Mouse (Mus musculus) T-helper 2 cell (primary cell): ENCODE data around the gene Ccdc9b.

Experiments used
- in situ Hi-C: fragments of 300-600 bp; cut with MboI, MseI; formaldehyde crosslinking; loops from one replicate; pipeline ENCODE4 v1.15.1; 2025; ENCODE audit warnings: high pct_unique_total_duplicates

The Ccdc9b gene

DNA sequence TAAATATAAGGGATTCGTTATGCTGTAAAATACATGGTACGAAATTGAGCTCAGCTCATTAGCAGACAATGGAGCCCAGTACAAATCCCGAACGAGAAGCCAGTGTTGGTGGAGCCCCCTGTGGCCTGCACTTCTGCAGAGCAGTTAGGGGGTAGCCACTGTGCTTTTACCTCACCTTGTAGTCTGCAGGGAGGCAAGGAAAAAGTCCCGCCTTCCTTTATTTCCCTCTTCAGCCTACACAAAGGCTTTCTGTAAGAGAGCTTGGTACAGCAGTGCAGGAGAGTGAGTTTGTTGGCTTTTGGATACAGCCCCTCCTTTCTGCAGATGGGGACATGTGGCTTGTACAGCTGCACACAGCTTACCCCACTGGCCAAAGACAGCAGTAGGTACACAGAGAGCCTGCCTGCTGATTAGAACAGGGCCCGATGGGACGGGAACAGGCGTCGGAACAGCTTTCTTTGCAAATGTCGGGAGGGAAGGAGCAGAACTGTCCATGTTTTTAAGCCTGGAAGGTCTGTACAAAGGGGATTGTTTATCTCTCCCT is 13.0 kb downstream of the Ccdc9b start:
- in situ Hi-C loops, result no loop called here

DNA sequence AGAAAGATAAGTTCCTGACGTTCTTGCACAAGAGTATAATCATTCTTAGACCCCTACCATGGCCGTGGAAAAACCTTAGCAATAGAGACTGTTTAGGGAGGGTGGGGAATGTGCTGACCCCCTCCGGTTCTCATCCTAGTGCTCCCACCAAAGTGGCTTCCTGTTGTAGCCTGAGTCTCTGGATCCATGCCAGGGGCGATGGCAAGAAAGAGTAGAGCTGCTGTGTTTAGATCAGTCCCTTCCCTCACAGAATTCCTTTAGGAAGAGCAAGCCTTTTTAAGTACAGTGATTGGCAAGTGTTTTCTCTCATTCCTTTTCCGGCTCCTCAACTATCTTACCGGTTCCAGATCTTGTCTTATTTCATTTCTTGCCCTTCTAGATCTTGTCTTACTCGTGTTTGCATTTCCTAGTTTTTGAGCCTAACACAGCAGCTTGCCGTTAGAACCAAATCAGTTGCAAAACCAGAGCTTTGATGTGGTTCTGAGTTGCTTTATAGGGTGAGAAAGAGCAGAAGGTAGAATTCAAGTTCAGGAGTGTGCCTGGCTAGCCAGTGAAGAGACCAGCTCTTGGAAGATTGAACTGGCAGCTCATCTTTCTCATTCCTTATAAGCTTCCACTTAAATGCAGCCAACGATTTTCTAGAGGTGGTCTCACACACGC is 15.0 kb downstream of the Ccdc9b start:
- in situ Hi-C loops, result no loop called here

DNA sequence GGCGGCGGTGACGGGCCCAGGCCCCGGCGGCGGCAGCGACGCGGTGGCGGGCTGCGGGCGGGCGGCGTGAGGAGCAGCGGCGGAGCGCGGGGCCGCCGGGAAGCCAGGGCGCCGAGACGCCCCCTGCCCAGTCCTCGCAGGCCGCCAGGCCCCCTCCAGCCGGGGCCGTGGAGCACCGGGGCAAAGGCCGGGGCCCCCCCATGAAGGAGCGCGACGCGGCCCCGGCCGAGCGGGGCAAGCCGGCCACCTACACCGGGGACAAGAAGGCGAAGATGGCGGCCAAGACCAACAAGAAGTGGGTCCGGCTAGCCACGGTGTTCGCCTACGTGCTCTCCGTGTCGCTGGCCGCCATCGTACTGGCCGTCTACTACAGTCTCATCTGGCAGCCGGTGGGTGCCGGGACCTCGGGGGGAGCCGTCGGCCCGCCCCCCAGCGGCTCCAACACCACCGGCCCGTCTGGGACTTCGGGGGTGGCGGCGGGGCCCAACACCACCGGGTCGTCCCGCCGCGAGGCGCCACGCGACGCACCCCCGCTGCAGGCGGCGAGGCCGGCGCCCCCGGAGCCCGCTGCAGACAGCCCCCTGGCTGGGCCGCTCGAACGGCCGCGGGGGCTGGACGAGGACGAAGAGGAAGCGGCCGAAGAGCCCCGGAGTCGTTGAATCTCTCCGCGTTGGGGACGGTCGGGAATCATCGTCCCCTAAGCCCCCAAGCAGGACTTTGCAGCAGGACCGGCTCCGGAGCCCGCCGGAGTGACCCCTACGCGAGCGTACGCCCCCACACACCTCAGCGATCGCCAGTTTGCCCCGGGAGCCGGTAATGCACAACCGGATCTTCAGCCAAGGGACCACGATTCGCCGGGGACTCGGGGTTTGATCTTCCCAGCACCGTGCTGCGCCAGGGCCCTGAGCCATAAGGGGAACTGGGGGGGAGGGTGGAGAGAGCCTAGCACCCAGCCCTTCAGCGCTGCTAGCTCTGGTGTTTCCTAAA is 16.3 kb downstream of the Ccdc9b start:
- in situ Hi-C loops, result no loop called here

DNA sequence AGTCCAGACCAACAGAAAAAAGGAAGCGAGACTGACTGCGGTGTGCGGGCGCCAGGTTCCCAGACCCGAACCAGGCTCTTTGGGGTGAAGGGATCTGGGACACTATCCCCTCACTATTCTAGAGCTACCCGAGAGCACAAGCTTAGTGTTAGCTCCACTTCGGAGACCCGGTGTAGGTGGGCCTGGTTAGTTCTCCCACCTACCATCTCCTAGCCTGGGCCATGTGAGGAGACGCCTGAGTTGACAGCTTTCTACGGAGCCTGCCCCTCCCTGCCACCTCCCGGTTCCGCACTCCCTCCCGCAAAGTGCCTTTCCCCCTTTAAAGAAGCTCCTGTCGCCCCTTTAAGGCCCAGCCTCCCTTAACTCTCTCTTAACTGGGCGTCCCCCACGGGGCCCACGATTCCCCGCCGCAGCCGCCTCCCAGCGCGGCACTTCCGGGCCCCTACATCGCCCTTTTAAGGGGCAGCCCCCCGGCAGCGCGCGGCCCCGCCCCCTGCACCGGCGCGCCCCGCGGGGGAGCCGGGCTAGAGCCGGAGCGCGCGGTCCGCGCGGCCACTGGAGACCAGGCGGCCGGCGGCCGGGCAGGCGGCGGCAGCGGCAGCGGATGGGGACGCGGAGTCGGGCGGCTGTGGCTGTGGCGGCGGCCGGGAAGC is 17.1 kb downstream of the Ccdc9b start, which contains the start of gene Inafm2:
TSS of gene Inafm2 (plus strand) at position 527 of the 653 bp plus-strand sequence.
- in situ Hi-C loops, result no loop called here

DNA sequence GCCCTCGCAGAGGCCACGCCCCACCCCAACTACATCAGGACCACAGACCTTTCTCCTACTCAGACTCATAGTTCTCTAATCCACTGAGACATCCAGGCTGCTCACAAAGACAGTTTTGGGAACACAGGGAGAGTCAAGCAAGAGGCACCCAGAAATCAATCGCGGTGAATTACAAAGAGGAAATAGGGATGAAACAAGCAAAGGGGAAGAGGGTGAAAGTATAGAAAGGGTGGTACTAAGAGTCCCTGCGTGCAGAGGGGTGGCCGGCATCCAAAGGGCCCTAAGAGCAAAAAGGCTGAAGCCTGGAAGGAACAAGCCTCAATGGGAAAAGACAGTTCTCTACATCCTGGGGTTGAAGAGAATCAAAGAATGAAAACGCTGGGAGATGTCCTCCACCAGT is 17.8 kb downstream of the Ccdc9b start:
- in situ Hi-C loops, result no loop called here

DNA sequence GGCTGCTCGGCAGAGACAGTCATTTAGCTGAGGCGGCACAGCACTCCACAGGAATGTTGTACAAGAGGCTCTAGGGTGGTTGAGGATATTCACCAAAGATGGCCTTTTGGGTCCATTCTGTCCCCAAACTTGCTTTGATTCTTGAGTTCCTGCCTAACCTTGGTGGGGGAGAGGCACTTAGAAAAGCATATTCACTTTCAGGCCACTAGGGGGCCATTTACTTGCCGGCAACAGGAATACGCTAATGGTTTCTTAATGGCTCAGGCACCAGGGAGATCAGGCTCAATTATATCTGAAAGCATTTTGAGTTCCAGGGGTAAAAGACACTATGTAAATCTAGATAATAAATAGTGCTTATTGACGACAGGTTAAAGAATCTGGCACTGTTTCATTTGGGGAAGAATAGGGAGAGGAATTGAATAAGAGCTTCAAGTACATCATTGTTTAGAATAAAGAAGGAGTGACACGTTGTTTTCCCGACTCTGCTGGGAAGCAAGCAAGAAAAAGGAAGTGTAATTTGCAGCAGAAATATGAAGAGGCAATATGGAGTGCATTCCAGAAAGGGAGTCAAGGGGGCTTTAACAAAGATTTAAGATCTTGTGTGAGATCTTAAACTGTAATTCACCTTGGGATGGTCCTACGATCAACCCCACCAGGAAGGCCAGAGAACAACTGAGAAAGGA is 19.1 kb downstream of the Ccdc9b start:
- in situ Hi-C loops, result no loop called here

DNA sequence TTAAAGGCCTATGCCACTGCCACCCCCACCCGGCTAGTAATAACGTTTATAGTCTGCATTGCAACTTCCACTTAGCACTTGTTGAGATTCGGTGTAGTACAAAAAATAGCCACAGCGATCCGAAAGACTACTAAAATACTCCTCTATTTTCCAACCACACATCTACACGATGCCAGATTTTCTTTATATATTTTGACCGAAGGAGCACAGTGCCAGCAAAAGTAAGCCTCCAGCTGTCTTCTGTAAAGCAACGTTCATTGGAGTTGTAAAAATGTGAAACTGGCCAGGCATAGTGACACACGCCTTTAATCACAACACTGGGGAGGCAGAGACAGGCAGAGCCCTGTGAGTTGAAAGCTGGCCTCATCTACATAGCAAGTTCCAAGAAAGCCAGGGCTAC is 21.3 kb downstream of the Ccdc9b start:
- in situ Hi-C loops, result no loop called here

DNA sequence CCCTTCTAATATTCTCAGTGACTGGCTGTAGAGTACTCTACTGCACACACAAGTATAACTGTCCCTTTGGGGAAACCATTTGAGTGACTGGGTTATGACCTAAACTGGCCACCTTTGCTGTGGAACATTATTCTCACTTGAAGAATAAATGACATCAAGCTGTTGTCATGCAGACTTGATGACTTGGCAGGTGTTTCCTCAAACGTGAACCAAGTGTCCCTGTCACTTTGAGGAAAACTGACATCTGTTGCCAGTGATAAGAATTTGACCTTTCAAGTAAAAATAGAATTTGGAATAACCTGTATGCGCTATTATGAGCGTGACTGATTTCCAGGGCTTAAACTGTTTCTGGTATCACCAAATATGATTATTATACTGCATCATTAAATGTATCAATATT is 22.1 kb downstream of the Ccdc9b start:
- in situ Hi-C loops, result no loop called here

DNA sequence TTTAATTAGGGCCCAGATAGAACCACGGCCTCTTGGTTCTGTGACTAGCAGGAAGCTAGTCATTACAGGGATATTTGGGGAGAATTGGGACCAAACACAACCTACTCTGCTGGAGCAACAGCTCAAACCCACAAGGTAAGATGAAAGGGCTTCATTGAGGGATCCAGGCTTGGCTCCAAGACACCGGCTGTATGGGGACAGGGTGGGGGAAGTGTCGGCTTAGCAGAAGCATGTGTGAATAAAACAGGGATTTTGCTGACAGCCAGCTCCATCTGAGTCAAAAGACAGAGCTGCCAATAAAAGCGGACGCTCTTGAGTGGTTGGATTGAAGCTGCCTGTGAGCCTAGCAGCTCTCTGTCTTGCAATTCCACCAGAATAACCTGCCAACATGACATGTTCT is 29.1 kb downstream of the Ccdc9b start:
- in situ Hi-C loops, result no loop called here

DNA sequence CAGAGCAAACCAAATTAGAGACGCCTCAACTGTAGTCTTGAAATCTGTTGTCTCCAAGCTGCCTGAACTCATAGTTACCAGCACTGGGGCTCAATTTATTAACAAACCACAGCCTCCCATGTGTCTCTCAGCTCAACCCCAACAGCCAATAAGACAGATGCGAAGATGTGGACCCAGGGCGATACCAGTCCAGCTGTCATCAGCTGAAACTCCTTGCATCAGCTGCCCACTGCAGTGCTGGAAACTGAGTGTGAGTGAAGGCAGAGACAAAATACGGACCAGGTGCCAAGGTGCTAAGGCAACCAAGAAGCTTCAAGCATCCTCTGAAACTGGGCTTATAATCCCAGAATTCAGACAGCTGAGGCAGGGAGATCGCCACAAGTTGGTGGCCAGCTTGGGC is 30.5 kb downstream of the Ccdc9b start:
- in situ Hi-C loops, result no loop called here

DNA sequence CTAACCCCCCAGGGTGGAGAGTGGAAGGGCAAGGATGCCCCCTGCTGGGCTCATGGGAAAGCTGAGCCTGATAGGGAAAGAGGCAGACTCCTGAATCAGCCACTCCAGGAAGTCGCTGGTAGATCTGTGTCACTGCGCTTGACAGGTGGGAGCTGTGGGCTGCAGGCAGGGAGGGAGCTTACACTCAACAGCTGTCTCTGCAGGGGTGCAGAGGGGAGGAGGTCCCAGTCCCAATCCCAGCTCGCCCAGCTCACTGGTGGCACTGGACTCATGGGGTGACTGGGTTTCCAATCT is 31.9 kb downstream of the Ccdc9b start:
- in situ Hi-C loops, result no loop called here

DNA sequence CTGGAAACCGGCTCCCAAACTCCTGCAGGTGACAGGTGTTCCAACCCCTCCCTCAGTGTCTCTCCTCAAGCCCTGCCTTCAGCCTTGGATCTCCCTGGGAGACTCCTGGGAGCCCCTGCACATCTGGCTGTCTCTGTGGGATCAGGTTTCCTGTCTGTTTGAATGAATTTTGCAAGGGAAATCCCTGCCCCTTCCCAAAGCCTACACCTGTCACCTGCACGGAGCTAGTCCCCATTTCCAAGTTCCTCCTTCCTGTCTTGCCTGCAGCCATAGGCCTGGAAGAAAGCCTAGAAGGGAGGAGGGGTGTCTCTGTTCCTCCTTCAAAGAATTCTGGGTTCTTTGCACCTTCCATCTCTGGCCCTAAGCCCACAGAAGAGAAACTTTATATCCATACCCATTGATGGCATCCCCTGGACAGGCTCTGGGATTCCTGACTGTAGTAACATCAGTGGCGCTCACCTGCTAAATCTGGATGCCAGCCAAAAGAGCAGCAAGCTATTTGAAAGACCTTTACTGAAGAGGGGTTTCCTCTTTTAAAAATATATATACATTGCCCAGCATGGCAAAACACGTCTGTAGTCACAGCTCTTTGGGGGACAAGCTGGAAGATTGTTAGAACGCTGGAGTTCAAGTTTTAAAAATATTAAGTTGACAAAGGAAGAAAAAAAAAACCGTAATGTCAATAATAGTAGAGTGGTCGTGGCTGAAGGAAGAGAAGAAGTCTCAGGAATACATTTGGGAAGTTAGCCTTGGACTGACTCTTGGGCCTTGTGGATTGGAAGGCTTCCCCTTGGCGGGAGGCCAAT is 32.4 kb downstream of the Ccdc9b start:
- in situ Hi-C loops, result no loop called here

DNA sequence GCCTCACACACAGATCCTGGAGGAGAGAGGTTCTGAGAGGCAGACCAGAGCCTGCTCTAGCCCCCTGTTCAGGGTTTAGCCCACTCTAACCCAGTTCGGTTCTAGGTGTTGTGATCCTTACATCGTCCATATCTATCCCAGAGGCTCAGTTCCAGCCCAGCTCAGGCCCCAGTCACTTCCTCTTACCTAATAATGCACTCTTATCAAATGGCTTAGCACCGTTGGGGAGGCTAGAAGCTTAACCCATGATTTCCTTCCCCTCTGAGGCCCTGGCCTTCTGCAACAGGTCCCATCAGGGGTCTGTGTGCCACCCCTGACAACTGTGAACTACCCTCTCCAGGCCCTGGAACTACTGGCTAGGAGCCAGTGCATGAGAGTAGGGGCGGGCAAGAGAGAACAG is 33.3 kb downstream of the Ccdc9b start:
- in situ Hi-C loops, result no loop called here

DNA sequence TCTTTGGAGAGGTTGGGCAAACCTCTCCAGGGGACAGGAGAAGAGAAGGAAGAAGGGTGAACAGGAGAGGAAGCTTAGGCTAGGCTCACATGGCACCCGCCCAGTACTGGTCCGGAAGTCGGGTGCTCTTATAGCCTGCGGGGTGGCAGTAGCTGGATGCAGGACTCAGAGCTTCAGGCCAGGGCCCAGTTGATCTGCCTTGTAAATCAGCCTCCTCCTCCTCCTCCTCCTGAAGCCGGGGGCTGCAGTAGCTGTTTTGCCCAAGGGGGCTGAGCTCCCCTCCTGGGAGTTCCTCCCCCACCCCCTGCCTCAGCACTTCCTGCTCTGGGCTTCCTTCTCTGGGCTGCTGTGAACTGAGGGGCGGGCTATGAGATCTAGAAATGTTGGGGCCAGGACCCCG is 34.1 kb downstream of the Ccdc9b start, which contains the start of gene Plcb2:
TSS of gene Plcb2 (minus strand) at position 102 of the 400 bp plus-strand sequence.
- in situ Hi-C loops, result no loop called here

DNA sequence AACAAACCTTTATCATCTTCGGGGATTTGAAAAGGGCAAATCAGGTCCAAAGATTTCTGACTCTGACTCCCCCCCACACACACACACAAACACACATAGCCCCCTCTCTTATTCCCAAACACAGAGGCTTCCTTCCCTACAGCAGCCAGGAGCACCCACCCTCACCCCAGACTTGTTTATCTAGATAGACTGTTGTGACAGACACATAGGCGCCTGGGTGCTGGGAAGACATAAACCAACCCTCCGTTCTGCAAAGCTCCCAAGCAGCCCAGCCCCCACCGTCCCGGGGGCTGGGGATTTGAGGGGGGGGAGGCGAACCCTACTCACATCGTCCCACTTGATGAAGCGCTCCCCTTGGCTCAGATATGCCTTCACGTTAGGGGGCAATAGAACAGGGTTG is 34.5 kb downstream of the Ccdc9b start:
- in situ Hi-C loops, result no loop called here

DNA sequence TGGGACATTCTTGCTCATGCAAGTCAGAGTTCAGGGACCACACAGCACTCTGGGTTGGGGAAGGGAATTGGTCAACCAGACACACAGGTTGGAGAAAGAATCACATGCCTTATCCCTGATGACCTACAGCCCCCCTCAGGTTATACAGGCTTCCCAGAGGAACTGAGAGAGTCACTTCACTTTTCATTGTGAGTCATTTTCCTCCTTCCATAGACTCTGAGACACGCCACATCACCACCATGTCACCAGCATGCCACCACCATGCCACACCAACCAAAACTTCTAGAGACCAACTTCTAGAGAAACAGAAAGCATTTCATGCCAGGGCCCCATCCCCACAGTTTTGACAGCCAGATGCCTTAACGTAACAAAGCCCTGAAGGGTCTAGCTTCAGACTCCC is 35.6 kb downstream of the Ccdc9b start:
- in situ Hi-C loops, result no loop called here

DNA sequence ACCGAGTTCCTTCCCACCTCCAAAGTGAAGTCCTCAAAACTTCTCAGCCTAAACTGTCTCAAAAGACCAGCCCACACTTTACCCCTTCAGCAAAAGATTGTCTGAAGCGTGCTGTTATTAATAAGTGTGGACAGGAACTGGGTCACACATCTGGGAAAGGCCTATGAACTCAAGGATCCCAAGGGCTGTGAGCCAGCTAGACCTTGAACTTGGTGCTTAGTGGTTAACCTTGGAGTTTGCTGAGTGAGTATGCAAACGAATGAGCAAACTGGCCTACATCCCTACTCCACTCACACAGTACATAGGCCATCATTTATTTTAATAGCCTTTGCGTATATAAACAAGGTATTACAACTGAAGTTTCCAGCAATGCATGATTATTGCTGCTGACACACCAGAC is 37.0 kb downstream of the Ccdc9b start:
- in situ Hi-C loops, result no loop called here

DNA sequence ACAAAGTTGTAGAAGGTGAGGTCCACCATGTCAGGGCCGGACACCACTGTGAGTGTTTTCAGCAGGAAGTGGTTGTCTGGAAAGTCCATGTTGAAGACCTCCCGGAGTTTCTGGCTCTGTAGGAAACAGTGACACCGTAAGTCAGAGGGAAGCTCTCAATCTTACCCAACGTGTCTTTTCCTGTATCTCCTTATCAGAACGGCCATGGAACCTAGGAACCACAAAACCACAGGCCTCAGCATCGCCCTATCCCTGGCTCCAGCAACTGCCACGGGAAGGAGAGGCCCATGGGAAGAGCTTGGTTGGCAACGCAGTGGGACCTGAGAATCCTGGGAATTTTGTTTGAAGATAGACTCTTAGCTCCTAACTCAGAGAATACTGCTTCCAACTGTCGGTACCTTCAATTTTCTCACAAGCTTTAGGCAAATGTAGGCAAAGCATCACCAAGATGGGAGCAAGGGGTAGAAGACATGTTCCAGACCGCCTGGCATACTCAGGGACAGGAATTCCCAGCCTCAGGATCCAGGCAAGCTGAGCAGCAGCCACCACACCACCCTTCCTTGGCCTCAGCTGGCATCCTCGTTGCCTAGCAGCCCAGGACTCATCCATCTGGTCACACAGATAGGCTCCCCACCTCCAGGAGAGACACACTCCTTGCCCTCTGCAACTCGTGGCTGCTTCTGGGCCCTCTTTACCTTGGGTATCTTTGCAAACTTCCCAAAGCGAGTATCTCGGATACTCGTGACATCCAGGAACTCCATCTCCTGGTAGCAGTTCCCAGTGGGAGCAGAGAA is 38.6 kb downstream of the Ccdc9b start:
- in situ Hi-C loops, result loop anchor here (25.0 kb wide), 1 partner anchor 1613 kb away; no protein-coding TSS in a partner anchor

DNA sequence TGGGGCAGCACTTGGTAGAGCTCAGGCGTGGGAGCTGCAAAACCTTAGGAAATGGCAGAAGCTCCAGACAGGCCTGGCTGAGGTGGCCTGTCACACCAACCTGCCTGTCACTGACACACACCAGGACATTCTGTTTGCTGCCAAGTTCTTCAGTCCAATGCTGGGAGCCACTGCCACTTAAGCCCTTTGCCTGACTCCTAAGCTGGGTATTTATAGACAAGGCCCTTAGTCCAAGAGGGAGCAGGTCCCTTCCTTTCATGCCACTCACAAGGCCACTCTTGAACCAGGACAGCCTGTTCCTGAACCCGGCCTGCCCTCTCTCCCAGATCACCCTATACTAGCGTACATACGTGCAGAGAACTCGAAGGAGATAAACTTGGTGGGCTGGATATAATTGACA is 45.8 kb downstream of the Ccdc9b start:
- in situ Hi-C loops, result loop anchor here (25.0 kb wide), 1 partner anchor 1621 kb away; no protein-coding TSS in a partner anchor

DNA sequence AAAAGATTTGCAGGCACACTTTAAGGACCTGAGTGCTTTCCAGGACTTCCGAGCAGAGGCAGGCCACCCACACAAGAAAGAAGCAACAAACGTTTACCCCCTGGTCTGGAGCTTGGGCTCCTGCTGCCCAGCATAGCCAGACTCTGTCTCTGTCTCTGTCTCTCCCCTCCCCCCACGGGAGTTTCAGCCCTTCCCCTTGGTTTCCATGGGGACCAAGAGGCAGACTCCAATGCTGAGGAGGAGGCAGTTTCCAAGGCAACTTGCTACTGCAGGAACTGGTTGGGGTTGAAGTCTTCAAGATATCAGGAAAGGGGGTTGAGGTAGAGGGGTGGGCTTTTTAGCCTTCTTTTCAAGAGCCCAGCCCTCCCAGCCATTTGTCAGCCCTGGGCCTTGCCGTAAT is 48.2 kb downstream of the Ccdc9b start:
- in situ Hi-C loops, result loop anchor here (25.0 kb wide), 1 partner anchor 1623 kb away; no protein-coding TSS in a partner anchor
